Mouse (Mus musculus) CD4-positive, CD25-positive, alpha-beta regulatory T cell, adult 9 weeks (primary cell): Measurements from ENCODE around the gene Mturn. TPM values are rescaled to one million over a fixed set of nuclear protein-coding genes. Genes with fewer than 3 reads are reported as not detected.

Experiments used
- polyA plus RNA-seq: library from polyadenylated mRNA; unstranded; fragments of 100-300 nt; shearing (Covaris generic); gene quantifications from one replicate; pipeline ENCODE4 v1.2.1, GENCODE M21; 2017

Mturn gene
- polyA plus RNA-seq = 36.7 TPM

GRCm38 (mm10) chr6:54680891-54681745, at the start of gene Mturn:
Gene Mturn (plus strand): TSS chr6:54681624.

Other genes with a start within 250 kb of the Mturn start
- gene Scrn1, start 115.1 kb upstream of the Mturn start, polyA plus RNA-seq = not detected
- 0.57 TPM for gene Plekha8, start 86.5 kb upstream of the Mturn start, polyA plus RNA-seq
- gene Fkbp14, start 84.3 kb upstream of the Mturn start, polyA plus RNA-seq = not detected
- 12.9 TPM for gene Znrf2, start 135.3 kb downstream of the Mturn start, polyA plus RNA-seq